Mouse (Mus musculus) ES-Bruce4 (cell line): ENCODE results near the gene Olfr572.

Source experiments
- EP300 ChIP-seq: IDR thresholded peaks from 2 replicates; pipeline ENCODE4 v1.6.1; 2011; ENCODE audit warnings: low read depth, low read length; ENCODE audit not compliant: insufficient read depth
- POLR2A ChIP-seq: IDR thresholded peaks from one replicate; pipeline ENCODE4 v1.8.1; 2011; ENCODE audit warnings: low read length; ENCODE audit not compliant: insufficient read depth

DNA sequence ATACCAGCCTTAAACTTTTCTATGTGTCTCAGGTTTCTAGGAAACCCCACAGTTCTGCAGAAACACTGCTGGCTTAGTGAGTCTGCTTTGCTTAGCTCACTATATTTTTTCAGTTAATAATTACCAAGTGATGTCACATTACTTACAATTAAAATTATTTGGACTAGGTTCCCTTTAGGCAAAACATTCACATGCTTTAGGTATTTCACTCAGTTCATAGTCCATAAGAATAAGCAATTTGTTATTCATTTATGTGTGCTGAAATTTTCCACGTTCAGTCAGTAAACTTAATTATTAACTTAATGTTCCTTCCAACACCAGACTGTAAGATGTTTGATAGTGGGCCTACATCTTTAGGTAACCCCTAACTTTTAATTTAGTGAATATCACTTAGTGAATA lies 26.5 kb downstream of the Olfr572 start:
- TF ChIP-seq POLR2A (no peak), EP300 (no peak)
